Mouse (Mus musculus) right cerebral cortex, postnatal 4 days (tissue): ENCODE data around the gene Cyb5b.
"Not testable (repeated sequence)": the region's sequence is repeated elsewhere in the genome, so short reads cannot be mapped to it uniquely, and the experiment has no call there.

Experiments
- DNase-seq: peaks from one replicate; pipeline ENCODE4 v3.0.0-alpha.2; 2022

Cyb5b gene

DNA sequence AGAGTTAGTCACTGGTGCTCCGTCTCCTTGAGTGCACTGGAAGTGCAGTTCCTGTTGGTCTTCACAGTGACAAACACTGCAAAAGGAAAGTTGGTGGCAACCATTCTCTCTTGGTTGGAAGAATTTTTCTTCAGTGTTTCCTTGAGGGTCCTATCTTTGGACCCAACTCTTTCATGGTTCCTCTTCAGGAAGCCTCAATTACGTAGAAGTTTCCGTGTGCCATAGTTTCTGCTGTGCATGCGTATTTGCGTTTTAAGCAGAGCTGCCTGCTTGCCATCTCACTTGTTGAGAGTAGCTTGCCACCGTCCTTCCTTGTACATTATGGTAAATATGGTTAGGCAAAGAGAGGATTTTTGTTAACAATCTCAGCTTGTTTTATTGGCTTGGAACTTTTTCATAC, 30.7 kb downstream of the Cyb5b start:
- DNase-seq, result no peak

DNA sequence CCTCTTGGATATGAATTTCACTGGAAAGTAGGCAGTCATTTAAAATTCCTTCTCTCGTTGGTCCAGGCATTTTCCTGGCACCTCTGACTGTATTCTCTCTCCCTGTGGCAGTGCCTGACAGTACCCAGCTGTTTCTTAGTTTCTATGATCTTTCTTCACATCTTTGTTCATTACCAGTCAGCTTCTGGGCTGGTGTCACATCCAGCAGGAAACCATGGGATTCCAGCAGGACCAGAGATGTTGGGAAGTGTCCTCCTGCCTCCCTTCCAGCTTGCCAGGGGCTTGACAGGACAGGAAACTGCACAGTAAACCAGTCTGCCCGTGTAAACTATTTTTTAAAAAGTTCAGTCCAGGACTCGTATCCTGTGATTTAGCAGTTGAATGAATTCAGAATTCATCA, 34.6 kb downstream of the Cyb5b start:
- no peak for DNase-seq

DNA sequence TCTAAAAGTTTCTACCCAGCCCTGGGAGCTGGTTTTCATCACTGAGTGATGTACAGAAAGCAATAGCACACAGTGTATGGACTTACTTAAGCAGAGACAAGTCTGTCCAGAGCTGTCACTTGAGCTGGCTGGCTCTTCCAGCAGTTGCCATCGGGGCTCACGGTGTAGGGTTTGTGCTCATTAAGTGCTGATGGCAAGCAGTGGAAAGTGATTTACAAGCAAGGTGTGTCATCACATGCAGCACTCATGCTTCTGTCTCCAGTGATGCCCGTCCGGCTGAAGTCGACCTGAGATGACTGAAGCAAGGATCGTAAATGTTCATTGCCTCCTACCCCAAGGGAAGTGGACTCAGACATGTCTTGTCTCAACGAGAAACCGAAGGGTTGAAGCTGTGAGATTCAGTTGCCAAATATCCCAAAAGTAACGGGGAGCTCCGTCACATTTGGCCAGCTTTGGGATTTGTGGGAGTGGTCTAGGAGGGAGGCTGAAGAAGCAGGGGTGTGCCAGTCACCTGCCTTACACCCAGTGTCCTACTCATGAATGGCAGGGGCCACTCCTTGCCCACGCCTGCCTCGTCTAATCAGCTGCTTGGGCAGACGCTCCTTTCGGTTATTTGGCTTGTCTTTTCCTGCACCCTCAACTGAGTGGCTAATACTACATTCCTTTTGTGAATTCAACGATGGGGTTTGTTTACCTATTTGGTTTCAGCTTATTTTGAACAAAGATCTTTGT, 36.4 kb downstream of the Cyb5b start:
- no peak for DNase-seq

DNA sequence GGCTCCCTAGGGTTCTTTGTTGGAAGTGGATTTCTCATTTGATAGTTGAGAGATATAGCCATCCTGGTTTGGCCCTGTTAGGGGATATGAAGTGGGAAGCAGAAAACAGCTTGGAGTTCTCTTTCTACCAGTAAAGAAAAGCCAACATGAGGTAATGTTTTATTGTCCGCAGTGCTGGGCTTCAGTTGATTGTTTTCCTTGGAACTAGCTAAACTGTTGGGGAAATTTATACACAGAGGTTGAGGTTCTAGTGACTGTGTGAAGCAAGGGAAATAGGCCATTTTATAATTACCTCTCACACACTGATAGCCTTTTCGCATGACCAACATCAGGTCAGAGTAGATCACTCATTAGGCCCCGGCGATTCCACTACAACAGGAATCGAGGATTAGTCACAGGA, 37.2 kb downstream of the Cyb5b start:
- DNase-seq, result no peak

DNA sequence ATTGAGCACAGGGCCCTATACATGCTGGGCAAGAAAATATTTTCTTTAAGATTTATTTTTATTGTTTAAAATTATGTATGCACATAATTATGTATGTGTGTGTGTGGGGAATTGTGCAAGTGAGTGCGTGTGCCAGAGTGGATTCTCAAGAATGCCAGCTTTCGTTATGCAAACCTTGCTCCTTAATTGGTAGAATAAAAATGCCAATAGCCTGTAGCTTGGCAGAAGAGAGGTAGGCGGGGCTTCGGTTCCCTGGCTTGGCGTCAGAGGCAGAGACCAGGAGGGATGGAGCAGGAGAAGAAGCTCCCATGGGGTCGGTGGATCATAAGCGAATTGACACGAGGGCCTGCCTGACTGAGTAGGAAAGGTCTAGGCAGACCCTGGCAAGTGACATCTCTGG, 42.2 kb downstream of the Cyb5b start:
- no peak for DNase-seq

DNA sequence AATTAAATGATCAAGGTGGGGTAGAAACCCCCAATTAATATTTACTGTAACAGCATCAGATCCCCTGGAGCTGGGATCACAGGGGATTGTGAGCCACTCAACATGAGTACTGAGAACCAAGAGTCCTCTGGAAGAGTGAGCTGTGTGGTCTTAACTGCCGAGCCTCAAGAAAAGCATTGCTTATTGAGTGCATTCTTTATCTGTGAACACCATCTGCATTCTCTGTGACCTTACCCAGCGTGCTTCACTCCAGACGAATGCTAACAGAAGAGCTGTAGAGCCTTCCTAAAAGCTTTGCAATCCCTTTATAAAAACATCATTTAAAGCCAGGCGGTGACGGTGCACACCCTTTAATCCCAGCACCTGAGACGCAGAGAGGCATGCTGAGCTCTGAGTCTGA, 42.9 kb downstream of the Cyb5b start:
- DNase-seq, result no peak

DNA sequence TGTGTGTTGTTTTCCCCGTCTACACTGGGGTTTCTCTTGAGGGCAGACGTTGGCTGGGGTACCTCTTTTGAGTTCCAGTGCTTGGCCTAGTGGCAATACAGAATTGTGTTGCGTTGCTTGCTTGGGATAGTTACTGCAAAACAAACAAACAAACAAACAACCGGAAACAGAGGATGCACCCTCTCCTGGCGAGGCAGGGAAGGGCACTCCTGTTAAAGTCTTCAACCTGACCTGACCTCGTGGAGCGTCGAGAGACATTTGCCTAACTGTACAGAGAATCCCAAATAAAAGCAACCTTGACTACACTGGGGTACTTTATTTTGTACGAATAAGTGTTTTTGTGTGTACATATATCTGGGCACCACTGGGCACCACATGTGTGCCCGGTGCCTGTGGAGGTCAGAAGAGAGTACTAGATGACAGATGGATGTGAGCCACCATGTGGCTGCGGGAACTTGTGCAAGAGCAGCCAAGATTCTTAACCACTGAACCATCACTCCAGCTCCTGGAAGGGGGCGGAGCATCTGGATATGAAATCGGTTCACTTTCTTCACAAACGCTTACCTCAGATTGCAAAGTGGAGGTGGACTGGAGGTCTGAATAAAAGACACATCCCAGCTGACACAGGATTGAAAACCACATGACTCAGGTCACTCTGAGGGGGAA, 44.5 kb downstream of the Cyb5b start:
- DNase-seq, result no peak

DNA sequence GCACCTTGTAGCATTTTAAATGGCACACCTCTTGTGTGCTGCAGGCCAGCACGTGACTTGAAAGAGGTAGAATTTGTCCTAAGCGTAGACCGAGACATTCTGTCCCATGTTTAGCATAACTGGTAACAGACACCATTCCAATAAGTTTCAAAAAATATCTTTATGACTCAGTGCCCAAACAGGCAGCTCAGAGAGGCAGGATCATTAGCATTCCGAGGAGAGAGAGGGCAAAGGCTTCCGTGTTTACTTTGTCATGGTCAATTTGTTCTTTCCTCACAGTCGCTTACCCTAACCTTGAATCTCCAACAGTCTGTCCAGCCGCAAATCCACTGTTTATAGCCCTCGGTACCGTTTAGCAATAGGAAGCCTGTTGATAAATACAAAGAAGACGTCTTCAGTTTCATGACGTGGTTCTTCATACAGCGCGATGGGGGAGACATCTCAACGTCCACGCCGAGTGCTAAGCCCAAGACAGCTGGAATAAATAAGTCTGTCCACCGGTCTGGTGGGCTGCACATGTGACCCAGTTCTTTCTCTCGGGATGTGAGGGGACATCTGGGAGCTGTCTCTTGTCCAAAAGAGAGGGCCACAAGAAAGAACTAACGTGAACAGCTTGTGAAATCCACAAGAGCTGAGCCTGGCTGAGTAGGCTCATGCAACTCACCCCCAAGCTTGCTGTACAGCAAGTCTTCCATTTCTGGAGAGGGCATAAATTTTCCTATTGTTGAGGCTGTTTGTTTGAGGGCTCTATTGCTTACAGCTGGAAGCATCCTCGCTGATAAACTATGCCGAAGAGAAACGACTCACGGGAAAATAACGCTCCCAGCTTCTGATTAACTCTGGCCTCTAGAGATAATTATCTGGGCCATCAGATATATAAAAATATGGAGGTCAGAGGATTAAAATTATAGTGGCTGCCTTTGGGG, 47.7 kb downstream of the Cyb5b start:
- no peak for DNase-seq

DNA sequence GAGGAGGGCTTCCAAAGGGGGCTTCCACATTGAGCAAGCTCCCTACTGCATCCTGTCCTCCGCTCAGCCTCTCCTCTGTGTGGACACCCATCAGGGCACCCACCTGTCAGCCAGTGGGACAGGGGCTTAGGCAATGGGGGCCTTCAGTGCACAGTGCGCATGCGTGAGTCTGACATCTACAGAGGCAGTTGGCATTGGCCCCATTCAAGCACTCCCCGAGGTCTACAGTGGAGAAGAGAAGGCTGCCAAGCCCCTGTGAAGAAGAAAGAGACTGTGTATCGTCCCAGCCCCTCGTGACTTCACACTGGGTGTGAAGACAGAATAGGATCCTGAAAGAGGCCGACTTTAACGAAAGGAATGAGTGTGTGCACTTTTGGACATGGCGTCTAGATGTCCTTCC, 54.7 kb downstream of the Cyb5b start:
- peak; percentile 12 for DNase-seq

DNA sequence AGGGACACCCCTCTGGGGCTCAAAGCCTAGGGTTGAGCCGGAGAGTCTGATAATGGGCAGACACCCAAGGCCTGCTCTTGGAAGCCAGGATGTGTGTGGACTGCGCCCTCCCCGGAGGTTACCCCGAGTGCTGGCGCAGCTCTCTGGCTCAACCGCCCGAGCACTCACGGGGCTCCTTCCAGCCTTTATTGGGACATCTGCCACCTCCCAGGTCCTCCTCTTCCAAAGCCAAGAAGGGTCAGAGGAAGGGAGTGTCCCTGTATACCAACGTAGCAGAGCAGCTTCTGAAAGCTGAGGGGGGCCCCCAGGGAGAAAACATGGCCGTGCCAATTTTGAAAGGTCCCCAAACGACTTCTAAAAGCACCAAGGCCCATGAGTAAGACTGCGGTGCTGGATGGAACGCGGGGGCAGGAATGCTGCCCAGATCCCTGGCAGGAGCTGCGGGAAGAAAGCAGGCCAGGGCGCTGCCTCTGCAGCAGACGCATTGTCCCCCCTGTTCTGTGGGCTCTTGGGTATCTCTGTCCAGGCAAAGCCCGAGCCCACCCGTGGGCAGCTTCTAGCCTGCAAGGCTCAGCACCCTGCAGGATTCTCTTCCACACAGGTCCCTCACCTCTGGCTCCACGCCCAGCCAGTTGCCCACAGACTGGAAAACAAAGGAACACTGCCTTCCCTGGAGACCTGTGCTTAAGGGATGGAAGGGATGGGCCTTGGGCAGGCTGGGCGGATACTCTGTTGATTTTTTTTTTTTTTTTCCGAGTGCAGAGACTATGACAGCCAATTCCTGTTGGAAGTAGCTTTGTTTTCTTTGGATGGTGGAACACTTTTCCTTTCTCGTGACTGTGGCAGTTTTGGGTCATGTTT, 55.5 kb downstream of the Cyb5b start:
- DNase-seq, result peak; percentile 27

DNA sequence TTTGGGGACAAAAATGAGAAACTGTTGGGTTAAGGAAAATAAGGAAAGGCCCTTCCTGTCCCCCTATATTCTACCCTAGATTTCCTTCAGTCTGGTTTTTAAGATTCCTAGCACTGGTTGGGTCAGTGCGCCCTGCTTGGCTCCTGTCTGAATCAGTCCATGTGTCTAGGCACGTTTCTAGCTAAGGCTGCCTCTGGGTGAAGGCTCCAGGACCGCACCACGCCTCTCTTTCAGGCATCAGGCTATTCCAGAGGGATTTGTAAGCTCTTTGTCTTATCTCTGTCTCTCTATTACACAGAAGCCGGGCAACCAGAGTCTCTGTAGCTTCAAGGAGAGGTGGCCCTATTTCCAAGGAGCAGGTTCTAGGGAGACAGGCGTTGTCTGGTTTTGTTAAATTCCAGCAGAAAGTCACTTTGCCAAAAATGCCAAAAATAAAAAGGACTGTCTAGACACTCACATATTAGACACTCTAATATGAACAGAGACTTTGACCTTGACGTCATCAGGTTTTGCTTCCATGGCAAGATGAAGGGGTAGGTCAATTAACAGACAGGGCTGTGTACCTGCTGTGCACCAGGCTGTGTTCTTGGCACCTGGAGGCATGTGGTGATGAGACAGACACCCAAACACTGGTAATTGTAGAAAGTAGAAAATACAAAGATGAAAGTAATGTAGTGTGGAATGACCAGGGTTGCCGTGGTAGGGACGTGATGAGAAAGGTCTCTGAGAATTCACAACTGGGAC, 56.5 kb downstream of the Cyb5b start:
- DNase-seq, result no peak

DNA sequence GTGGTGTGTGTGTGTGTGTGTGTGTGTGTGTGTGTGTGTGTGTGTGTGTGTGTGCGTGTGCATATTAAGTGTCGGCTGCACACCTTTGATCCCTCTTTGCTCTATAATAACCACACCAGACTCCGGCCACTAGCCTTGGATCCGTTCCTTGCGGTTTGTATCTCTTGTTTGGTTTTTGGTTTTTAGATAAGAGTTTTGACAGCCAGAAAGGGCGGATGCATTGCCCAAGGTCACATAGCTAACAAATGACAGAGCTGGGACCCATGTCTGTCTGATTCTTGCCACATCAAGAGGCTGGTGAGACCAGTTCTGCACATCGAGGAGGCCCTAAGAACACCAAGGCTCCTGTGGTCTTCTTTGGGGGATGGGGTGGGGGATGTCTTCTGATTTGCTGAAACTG, 58.7 kb downstream of the Cyb5b start:
- no peak for DNase-seq

DNA sequence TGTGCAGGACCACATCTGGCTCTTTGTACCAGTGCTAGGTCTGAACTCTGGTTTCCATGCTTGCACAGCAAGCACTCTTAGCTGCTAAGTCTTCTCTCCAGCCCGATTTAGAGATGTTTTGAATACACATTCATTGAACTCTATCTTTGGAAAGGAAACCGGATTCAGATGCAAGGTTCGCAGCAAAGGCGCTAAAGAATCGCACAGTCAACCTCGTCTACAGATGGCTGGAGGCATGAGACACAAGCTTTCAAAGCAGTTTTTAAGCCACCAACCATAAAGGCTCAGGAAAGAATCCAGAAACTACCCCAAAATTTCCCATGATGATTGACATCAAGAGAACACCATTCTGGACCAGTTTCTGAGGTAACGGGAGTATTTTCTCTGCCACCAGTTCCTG, 61.6 kb downstream of the Cyb5b start:
- DNase-seq, result no peak

DNA sequence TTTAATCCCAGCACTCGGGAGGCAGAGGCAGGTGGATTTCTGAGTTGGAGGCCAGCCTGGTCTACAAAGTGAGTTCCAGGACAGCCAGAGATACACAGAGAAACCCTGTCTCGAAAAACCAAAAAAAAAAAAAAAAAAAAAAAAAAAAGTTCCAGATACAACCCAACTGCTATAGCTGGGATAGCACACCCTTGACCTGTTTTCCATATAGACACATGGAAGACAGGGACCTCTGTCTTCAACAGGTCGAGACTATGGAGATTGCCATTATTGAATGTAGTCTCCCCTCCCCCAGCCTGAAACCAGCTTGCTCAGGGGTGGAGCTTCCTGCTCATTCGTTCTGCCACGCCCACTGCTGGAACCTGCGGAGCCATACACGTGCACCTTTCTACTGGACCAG, 66.8 kb downstream of the Cyb5b start:
- DNase-seq, result not testable (repeated sequence)

DNA sequence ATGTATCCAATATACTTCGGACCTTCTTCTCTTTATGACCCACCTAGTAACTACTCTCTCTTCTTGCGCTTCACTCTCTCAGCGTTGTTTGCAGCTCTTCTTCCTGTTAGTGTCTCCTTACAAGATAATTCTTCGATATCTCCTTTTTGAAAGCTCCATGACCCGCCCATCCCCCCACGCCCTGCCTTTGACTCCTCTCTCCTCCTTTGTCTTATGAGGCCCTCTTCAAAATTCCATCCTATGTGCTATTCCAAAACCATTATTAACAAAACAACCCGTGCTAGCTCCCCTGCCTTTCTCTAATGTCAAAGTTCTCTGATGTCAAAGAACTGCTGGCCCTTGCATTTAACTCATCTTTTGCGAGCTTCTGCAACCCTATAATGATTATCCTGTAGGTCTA, 67.7 kb downstream of the Cyb5b start:
- DNase-seq, result no peak

DNA sequence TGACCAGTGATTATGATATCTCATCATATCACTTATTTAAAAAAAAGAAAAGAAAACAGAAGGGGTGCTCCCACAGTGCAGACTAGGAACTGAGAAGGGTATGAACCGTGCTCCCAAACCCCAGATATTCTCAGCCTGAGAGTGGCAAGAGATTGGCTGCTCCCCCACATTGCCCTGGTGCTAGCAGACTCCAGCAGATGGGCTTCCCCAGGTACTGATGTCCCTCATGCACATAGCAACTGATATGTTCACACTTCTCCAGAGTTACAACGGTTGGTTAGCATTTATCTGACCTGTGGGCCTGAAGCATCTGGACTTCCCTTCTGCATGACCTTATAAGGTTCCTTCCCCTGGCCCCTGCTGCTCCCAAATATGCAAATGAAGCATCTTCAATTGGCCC, 68.6 kb downstream of the Cyb5b start:
- DNase-seq, result no peak

DNA sequence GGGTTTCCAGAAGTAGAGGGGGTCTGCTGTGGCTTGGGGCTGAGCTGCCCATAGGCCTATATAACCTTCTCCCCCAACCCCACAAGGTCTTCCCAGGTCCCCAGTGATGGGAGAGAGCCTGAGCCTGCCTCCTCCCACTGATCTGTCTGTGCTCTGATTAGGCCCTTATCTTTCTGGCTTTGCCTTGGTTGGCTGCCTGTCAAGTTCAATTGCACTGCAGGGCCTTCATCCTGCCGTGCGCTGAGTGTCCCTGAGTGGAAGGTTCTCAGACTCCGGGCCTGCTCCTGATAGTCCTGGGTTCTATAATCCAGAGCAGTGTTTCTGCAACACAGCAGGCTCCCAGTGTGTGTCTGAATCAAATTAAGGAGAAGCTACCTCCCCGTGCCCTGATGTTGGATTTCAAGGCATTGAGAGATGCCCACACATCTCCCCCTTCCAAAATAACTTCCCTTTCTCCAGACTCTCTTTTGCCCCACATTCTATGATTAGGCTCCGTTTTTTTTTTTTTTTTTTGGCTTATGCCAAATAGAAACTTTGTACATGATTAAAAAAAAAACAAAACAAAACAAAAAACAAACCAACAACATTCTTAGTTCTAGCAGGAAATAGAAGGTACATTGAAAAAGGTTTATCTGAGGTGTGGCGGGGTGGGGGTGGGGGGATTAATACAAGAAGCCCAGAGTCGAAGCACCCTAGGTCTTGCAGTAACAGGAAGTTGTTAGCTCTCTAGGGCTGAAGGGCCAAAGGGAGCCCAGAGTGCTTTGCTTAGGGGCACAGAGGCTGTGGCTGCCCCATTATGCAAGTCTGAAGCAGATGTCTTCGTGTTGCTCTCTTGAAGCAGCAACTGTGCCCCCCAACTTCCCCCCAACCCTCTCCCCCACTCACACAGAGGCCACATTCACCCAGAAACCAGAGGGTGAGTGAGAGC, 71.7 kb downstream of the Cyb5b start:
- no peak for DNase-seq

DNA sequence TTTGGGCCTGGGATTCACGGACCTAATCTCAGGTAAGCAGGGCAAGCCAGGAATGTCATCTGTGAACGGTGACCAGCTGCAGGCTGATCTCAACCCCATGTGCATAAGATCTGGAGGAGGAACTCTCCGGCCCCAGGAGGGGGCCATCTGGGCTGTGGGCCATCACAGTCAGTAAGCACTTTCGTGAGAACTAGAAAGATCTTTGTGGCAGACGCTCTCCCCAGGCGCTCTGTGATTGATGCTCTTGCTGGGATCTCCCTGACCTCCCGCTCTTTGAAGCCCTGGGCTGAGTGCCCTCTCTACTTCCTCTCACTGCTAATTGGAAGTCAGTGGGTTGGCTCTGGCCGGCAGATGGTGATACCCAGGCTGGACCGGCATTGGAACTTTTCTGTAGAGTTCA, 75.7 kb downstream of the Cyb5b start:
- DNase-seq, result no peak

DNA sequence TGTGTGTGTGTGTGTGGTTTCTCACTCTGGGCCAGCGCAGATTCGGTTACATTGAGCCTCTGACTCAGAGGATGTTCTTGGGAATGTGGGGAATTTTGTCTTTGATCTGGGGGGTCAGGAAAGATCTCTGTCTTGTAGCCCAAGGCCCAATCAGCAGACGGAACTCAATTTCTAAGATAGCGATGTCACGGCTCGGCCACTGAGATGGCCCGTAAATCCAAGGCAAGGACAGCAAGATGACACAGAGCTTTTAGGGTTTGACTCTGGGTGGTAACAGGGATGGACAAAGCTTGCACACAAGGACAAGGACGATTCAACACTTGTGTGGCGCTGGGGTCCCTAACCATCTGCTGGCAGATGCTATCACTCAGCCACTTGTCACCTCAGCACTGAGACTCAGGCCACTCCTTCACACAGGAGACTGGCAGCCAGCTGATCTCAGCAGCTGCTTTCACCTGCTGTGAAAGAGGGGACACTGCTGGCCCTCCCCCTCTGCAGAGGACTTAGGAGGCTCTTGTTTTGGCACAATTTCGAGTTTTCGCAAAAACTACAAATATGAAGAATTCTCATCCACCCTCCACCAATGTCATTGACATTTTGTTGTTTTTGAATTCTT, 76.7 kb downstream of the Cyb5b start:
- DNase-seq, result no peak

DNA sequence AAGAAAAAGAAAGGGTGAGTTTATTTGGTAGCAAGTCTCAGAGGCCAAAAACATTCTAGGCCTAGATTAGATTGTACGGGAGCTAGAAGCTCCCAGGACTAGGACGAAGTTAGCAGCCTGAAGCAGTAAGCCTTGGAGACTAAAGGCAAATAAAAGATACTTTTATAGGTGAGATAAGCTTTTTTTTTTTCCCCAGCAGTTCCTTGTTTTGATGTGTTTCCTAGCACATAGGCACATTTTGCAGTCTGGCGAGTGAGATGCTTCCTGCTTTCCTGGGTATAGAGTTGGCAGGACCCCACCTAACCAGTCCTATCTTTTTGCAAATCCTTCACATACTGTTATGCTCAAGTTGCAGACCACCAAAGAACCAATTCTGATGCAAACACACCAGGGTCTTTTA, 82.8 kb downstream of the Cyb5b start:
- DNase-seq, result no peak
